Mouse (Mus musculus): Measurements from ENCODE around the gene Lhx3.
A peak's percentile ranks its signal among the peaks of the same experiment; 100 is the strongest.

Gene Lhx3

DNA sequence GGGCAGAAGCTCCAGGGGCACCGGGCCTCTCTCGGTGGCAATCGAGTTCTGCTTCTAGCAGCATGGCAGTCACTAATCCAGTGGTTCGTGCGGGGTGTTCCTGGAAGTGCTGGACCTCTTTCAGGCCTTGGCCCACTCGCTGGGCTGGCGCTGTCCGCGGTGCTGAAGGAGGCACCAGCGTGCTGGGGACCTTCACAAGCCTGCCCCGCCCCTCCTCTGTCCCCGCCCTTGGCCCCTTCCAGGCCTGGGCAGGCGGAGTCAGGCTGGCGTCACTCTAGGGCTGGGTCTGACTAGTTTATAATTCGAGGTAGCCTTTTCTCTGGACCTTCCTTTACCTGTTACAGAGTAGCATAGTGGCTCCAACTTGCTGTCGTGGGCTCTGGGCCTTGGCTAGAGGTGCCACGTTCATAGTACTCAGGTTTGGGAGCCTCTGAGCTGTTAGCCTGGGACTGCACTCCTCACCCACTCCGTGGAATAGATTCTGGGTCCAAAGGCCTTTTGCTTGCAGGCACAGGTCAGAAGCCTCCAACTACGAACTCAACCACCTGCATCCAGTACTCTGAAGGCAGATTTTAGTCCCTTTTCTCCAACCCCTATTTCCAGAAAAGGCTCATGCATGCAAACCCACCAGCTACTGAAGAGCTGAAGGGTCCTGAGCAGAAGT is at the start of gene Lhx3:
Gene Lhx3, minus strand, starts transcription at position 164 of the 664 bp plus-strand sequence.
- DNase-seq (ENCODE audit: inconsistent age in 2 of 2, low spot score in 1 of 2) = peak; percentile 91 to 97

DNA sequence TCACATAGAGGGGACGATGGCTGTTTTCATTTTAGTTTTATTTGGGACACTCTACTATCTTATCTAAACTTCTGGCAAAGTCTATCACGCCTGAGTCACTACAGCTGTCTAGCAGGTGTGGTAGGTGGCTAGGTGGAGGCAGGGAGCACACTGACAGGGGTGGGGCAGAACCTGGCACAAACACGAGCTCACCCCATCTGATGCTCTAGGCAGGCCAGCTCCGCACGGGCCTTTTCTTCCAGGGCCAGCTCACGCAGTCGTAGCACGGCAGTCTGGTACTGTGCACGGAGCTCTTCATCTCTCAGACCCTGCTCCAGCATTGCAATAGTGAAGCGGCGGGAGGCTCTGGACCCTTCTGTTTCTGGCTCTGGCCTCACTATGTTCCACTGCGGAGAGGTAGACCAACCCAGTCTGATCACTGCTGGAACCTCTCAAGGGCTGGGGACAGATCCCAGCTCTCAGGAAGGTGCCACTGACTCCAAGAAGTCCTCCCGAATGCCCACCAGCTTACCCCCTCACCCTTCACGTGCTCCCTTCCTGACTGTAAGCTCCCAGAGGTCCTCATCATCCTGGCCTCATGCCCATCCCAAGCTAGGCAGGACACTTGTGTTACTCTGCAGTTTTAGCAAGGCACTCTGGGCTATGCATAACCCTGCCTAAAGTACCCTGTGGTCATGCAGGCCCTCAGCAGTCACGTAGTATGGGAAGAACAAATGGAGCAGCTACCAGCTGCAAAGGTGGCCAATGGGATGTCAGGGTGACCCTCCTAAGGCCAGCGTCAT is 49.4 kb upstream of the Lhx3 start:
- no peak for DNase-seq (ENCODE audit: inconsistent age in 2 of 2, low spot score in 1 of 2)

DNA sequence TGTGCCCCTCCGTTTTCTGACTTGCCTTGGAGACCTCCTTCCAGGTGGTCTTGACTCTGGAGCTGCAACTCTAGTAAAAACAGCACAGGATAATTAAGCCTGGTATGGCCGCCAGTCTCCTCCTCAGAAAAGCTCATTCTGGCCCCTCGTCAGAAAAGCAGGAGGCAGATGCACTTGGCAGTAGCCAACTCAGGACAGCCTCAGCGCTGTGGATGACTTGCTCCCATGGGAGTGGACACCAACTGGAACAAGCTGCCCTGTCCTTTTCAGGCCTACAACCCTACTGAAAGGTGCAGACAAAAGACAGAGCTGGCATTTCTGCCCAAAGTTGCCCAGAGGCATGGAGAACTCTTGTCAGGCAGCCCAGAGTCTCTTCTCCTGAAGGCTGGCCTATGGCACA is 46.7 kb upstream of the Lhx3 start:
- DNase-seq (ENCODE audit: inconsistent age in 2 of 2, low spot score in 1 of 2) = no peak

DNA sequence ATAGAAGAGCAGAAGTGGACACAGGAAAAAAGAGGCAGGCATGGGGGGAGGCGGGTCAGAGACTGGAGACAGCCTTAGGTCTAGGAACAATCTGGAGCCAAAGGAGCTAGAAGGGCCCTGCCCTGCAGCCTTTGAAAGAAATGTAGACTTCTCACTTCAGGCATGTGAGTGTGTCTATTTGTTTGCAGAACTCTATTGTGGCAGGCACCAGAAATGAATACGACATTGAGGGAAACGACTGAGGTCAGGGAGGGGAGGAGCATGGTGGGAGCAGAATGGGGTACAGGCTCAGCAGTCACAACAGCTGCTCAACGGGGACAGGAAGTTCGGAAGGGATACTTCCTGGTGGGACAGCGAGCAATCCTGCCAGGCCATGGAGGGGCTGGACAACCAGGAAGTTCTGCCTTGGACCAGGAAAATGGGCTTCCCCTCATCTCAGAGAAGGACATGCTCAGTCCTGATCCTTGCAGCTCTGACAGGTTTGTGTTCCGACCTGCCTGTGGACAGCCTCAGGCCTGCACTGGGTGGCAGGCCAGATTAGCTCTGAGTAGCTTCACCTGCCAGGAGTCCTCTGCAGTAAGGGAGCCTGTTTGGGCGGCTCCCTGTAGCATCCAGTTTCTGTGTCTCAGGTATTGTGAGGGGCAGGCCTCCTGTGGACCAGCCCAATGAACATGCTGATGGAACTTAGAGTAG is 44.6 kb upstream of the Lhx3 start:
- DNase-seq (ENCODE audit: inconsistent age in 2 of 2, low spot score in 1 of 2) = no peak

DNA sequence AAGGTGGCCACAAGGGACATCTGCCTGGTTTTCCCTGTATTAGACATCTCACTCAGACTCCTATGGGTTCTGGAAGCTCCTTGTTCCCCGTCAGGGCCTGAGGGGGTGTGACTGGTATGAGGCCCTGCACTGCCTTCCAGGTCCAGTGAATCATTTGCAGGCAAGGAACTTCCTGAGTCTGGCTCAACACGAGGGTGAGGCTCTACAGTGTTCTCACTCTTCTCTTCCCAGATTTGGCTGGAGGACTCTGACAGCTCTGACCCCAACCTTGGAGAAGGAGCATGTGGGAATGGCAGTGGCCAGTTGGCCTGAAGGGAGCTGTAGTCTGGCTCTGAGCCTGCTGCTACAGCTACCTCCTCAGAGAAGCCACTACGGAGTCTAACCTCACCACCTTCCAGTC is 39.4 kb upstream of the Lhx3 start:
- no peak for DNase-seq (ENCODE audit: inconsistent age in 2 of 2, low spot score in 1 of 2)

DNA sequence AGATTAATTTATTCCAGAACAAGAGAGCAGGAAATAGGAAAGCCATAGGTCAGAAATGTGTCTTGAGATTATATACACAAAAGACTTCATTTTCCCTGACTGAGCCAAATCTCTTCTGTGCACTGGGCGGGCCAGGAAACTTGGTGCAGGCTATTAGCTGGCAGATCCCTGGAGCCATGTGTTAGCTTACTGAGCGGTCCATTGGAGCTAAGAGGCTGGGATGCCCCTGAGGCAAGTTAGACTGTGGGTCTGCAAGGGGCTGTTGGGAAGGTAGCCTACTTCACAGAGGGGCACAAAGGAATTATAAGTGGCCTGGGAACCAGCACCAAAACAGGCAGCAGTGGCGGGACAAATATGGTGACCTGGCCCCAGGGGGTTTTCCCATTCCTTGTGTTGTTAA is 32.8 kb upstream of the Lhx3 start:
- no peak for DNase-seq (ENCODE audit: inconsistent age in 2 of 2, low spot score in 1 of 2)

DNA sequence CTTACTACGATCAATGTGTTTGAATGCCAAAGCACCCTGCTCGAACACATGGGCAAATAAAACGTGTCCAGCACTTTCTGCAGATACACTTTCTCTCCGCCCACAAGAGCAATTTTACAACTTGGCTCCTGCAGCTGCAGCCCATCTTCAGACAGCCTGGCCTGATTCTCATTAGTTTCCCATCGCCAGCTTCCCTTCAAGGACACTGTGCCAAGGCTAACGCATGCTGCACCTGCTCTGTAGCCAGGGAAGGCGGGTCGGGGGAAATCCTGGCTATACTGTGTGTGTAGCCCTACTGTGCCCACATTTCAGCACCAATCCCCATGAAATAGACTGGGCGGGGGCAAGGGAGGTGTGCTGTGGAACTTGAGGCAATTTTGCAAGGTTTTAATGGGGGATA is 32.2 kb upstream of the Lhx3 start:
- peak; percentile 35 to 56 for DNase-seq (ENCODE audit: inconsistent age in 2 of 2, low spot score in 1 of 2)

DNA sequence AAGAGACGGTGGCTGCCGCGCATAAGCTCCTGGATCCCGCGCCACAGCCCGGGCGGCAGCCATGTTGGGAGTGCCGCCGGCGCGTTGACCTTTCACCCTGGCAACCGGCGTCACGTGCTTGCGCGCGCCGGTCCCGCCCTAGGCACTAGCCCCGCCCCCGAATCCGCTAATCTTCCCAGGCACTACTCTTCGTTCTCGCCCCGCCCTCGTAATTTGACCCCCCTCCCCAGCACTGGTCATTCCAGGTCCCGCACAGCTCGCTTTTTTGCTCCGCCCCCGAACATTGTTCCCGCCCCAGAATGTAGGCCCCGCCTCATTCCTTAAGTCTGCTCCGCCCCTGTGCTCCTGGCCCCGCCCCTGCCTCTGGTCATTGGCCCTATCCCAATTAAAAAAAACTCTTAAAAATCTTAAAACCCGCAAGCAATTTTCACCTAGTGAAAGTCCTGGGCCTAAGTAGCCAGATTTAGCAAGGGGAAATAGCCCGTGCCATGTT is 29.2 kb upstream of the Lhx3 start, which contains the start of gene Qsox2:
Gene Qsox2, minus strand, starts transcription at position 236 of the 493 bp plus-strand sequence.
- DNase-seq (ENCODE audit: inconsistent age in 2 of 2, low spot score in 1 of 2) = peak; percentile 94 to 98

DNA sequence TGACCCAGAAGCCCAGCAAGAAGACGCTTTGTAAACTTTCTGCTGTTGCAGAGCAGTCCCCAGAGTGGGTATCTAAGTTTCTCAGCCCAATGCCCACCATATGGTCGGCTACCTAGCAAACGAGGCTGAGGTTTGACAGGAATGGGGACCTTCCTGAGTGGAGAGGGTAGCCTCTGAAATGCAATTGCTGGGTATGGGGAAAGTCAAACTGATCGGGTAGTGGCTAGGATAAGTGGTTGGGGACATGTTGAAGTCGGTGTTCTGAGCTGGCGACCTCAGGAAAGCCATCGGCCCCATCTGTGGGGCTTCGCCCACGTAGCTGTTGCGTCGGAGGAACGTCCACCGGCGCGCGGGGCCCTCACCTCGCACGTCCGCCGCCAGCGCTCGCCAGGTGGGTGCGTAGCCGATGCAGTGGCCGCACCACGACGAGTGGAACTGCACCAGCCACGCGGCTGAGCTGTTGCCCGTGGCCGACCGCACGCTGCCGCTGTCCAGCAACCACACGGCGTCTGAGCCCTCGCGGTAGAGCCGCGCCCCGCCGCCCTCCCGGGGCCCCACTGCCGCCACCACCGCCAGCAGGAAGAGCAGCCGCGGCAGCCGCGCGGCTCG is 28.7 kb upstream of the Lhx3 start:
- DNase-seq (ENCODE audit: inconsistent age in 2 of 2, low spot score in 1 of 2) = no peak

DNA sequence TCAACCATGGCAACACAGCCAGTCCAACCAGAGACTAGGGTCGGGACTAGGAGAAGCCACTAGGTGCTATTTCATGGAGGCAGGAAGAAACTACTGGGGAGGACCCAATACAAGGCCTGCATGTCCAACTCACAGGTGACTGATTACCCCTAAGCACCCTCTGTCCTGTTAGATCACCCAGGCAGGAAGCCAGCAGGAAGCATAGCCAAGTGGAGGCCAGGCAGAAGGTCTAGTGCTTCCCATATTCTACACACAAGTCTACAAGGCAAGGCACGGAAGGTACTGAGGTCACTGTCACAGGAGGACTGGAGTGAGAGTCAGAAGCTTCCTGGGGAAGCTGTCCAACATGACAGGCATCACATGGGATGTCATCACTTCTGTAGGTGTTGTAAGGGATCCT is 26.7 kb upstream of the Lhx3 start:
- DNase-seq (ENCODE audit: inconsistent age in 2 of 2, low spot score in 1 of 2) = peak in 1 of 2 experiments; percentile 29

DNA sequence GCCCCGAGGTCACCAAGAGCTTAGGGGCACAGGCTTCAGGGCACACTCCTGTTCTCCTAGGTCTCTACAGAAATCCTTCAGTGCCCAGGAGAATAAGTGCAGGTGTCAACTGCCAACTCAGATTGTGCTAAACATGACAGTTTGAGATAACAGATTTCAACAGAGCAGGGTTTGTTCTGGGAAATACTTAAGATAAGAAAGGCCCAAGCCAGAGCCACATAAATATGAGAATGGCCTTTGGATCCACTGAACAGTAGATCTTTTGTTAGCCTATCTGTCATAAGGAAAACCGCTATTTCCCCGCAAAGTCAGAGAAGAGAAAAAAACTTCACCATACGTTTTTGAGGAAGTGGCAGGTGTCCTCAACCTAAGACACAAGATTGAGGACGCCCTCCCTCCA is 26.2 kb upstream of the Lhx3 start:
- DNase-seq (ENCODE audit: inconsistent age in 2 of 2, low spot score in 1 of 2) = no peak

DNA sequence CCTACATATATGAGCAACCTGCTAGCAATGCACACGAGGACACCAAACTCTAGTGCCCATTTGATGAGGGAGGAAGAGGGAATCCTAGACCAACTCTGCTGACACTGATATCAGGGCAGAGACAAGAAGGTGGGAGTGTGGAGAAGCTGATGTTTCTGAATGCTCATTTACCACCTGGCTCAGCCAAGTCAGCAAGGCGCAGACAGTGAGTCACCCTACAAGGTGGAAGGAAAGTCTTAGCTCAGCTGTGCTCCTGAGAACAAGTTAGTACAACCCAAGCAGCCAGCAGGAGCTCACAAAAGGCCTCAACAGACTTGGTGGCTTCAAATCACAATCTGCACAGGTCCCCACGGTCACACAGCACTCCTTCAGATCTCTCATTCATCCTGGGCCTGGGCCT is 23.3 kb upstream of the Lhx3 start:
- DNase-seq (ENCODE audit: inconsistent age in 2 of 2, low spot score in 1 of 2) = no peak

DNA sequence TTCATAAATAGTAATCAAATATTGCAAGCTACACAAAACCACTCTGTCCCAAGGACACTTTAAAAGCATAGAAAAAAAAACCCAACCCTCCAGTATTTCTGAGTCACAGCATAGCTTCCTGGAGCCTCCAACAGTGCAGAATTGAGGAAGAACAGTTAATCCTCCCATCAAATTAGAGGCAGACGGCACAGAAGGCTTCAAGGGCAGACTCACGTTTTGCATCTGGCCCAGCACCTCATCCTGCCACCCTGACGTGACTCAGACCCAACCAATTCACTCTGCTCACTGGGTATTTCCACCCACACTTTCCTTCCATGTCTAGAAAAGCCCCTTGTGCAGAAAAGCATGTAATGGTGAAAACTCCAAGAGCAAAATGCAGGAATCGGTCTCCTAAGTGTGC is 22.2 kb upstream of the Lhx3 start:
- DNase-seq (ENCODE audit: inconsistent age in 2 of 2, low spot score in 1 of 2) = peak in 1 of 2 experiments; percentile 41

DNA sequence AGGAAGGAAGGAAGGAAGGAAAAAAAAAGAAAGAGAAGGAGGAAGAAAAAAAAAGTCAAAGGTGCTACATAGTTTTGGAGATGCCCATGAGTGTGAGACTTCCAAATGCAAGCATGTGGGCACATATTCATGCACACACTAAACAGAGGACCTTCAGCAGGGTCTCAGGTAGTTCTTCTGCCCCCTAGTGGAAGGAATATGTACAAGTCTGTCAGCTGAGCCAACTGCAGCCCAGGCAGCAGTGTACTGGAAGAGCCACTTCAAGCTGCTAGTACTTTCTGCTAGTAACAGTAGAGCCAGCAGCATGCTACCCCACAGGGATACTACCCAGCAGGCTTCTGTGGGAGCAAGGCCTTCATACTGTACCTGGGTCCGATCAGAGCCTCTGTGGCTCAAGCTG is 19.7 kb upstream of the Lhx3 start:
- DNase-seq (ENCODE audit: inconsistent age in 2 of 2, low spot score in 1 of 2) = peak; percentile 38 to 77

DNA sequence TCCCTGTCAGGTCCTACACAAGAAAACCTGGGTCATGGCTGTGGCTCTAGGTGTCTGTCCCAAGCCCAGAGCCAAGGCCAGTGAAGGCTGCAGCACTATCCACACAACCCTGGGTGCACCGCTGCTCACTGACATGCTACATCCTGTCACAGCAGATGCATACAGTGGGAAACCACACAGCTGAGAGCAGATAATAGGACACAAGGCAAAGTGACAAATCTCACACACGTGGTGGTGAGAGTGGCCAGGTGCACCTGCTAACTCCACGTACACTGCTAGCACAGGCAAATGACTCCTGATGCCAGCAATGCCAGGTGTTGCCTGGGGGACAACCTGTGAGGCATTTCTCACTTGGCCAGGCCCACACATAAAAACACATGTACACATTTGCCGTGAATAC is 17.2 kb upstream of the Lhx3 start:
- no peak for DNase-seq (ENCODE audit: inconsistent age in 2 of 2, low spot score in 1 of 2)

DNA sequence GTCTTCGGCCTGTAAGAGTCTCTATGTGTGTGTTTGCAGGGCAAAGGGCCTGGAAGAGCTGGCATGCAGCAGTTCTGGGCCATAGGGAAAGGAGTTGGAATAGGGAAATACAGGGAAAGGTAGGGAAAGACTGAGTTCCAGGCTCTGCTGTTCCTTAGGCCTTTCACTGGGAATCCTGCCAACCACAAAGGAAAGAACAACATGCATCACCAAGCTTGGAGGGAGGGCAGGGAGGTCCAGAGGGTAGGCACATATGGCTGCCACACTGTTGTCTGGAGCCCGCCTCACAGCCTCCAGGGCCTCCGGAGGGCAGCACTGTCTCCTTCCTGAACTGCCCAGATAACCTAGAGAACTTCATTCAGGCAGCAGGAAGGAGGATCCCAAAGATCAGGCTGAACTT is 15.9 kb upstream of the Lhx3 start:
- DNase-seq (ENCODE audit: inconsistent age in 2 of 2, low spot score in 1 of 2) = no peak

DNA sequence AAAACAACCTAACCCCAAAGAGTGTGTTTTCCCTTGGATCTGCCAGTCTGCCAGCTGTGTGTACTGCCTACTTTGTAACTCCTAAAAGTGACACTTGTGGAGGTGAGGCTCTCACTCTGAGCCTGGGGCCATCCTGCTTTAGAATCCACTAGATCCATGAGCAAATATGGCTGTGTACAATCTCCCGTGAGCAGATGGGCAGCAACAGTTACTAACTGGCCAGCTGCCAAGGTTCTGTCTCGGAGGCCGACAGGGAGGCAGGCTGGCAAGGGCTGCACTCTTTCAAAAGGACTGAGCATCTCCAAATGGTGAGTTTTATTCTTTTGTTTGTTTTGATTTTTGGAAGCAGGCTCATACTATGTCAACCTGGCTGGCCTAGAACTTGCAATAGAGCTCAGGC is 6.4 kb upstream of the Lhx3 start:
- peak; percentile 44 to 79 for DNase-seq (ENCODE audit: inconsistent age in 2 of 2, low spot score in 1 of 2)

DNA sequence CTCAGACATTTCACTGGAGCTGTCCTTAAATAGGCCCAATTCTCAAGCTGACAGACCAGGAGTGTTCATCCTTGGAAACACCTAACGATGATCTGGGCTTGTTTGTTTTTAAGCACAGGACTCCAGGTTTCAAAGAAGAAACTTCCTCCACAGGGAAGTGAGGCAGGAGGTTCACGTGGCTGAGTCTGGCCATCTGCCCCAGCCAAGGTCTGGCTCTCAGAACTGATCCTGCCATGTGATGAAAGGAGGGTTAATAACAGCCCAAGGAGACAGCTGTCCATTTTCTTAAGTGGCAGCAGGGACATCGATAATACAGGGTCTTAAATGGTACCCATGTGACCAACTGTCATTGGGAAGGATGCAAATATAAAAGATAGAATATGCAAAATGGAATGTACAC is 1.5 kb upstream of the Lhx3 start:
- no peak for DNase-seq (ENCODE audit: inconsistent age in 2 of 2, low spot score in 1 of 2)

DNA sequence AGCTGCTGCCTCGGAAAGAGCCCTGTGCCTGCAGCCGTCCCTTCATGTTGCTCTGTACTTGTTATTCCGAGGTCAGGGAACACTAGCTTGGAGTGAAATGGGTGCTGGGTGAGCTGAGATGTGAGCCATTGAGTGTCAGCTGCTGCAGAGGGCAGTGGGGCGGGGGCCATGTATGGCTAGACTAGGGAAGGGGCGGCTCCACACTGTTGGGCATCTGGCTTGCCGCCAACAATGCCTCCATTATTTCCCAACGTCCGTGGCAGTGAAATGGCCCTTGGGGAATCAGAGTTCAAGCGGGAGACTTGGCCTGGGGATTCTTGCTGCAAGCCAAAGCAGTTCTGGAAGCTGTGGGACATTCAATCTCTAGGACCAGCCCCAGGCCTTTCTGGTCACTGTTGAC is 530 bp downstream of the Lhx3 start:
- peak in 1 of 2 experiments; percentile 60 for DNase-seq (ENCODE audit: inconsistent age in 2 of 2, low spot score in 1 of 2)

DNA sequence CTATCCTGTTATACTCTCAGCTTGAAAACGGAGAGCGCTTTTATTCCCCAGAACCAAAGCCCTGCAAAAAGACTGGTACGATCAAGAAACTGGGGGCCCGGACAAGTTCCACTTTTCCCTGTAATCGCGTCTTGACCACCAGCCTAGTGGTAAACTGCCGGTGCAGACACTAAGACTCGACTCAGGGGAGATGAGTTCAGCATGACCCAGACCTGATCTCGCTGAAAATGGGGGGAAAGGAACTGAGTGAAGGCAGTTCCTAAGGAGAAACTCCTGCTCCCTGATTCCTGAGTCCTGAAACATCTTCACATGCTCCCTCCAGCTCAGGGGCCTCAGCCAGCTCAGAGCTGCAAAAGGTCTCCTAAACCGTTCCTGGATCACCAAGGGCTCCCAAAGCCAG is 2.3 kb downstream of the Lhx3 start:
- DNase-seq (ENCODE audit: inconsistent age in 2 of 2, low spot score in 1 of 2) = no peak

DNA sequence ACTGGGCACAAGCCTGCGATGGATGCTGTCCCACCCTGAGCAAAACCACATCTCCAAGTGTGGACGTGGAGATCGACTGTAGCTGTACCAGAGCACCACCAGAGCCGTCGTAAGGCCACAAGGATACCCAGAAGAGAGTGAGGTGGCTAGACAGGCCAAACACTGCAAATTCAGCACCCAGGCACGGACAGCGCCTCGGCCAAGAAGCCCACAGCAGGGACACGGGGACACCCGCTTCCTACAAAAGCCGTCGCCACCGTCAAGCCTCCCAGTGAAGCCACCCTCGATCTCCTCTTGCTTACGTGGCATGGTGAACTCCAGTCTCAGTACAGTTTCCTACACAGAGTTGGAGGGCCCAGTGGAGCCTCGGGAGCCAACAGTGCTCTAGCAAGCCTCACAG is 3.0 kb downstream of the Lhx3 start:
- peak; percentile 37 to 77 for DNase-seq (ENCODE audit: inconsistent age in 2 of 2, low spot score in 1 of 2)
